11 mouse cellular contexts compared by ENCODE assay signal in the genomic region with DNA sequence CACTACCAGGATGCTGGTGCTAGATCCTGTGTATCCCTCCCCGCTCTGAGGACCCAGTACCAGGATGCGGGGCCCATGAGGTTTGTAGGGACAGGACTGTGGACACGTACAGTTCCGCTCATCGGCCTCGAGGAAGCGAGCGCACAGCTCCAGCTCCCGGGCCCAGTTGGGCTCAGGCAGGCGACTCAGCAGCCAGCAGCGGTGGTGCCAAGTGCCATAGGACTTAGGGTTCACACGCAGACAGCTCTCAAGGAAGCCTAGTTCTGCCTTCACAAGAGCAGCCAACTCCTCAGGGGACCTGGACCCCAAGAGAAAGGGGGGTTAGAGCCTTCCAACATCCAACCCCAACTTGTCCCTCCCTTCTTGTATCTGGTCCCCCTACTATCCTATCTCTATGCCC. TPM values are rescaled to one million over a fixed set of nuclear protein-coding genes. Genes with fewer than 3 reads are reported as not detected.
DNase-seq lines count a peak whose midpoint lies in the region; ATAC-seq and TF ChIP-seq lines count a peak whose summit lies in the region.
"Had no signal": no experiment of that assay in that cellular context is flagged by ENCODE, and none has a peak within 500 bp of the region (broad histone marks: within the 10 kb centered on the region; RNA-seq: fewer than 3 reads in every experiment).

No protein-coding gene starts in this region.

- H3K27me3 ChIP-seq in kidney, adult 2 months (replicated peaks; ENCODE audit: control insufficient read depth, insufficient read depth, low read length), result no peaks in the 10 kb centered on the region
- no peaks in the 10 kb centered on the region for H3K27me3 ChIP-seq in kidney, embryonic 14.5 days (ENCODE audit: control insufficient read depth, insufficient read depth, low read length)
- no peaks in the 10 kb centered on the region for H3K27me3 ChIP-seq in embryonic facial prominence, embryonic 13.5 days
- no peaks in the 10 kb centered on the region for H3K27me3 ChIP-seq in liver, embryonic 16.5 days (ENCODE audit: control insufficient read depth, insufficient read depth, low read depth, low read length)

- H3K9ac ChIP-seq in kidney, embryonic 14.5 days (ENCODE audit: low read depth, low read length), result no peak overlapping the region
- H3K9ac ChIP-seq in ES-E14 (ENCODE audit: insufficient read depth, low read depth, low read length, poor library complexity, severe bottlenecking), result peak overlapping the region; percentile 33
- 0 out of 2 replicates have a peak overlapping the region, but pooled peaks have one; percentile 37 for H3K9ac ChIP-seq in embryonic facial prominence, embryonic 13.5 days
- no peak overlapping the region for H3K9ac ChIP-seq in liver, embryonic 16.5 days (ENCODE audit: low read depth, low read length)

- DNase-seq in kidney, adult 2 months, result peak; percentile 35
- DNase-seq in ES-E14 (ENCODE audit: low read depth, low spot score), result no peak
- DNase-seq in lung, adult 2 months, result no peak
- DNase-seq in left cerebral cortex, postnatal 4 days, result no peak
- DNase-seq: gastrocnemius, postnatal 25 days had no signal

- H3K4me2 ChIP-seq in kidney, embryonic 14.5 days (replicated peaks; ENCODE audit: low read depth, low read length), result no peak overlapping the region; the same call in 1 of the 2 replicates
- peak overlapping the region; percentile 74; the same call in 1 of the 2 replicates for H3K4me2 ChIP-seq in embryonic facial prominence, embryonic 13.5 days
- H3K4me2 ChIP-seq in liver, embryonic 16.5 days (ENCODE audit: low read depth, low read length), result no peak overlapping the region

- intact Hi-C loops in left cerebral cortex, postnatal 4 days (cut with DNase I), result no loop called here

- H3K36me3 ChIP-seq in kidney, adult 2 months (ENCODE audit: control insufficient read depth, insufficient read depth, low read length), result no peaks in the 10 kb centered on the region
- H3K36me3 ChIP-seq in kidney, embryonic 14.5 days (ENCODE audit: control insufficient read depth, insufficient read depth, low read length), result peaks cover 25% of the 10 kb centered on the region; the same call in 1 of the 2 replicates
- H3K36me3 ChIP-seq in ES-E14 (ENCODE audit: control insufficient read depth, insufficient read depth, low read length, poor library complexity, severe bottlenecking), result peaks cover 35% of the 10 kb centered on the region
- H3K36me3 ChIP-seq in embryonic facial prominence, embryonic 13.5 days, result peaks cover 35% of the 10 kb centered on the region
- no peaks in the 10 kb centered on the region; the same call in 1 of the 2 replicates for H3K36me3 ChIP-seq in liver, embryonic 16.5 days (ENCODE audit: control insufficient read depth, insufficient read depth)

- H3K9me3 ChIP-seq in kidney, embryonic 14.5 days (ENCODE audit: control insufficient read depth, low read length), result no peaks in the 10 kb centered on the region
- no peaks in the 10 kb centered on the region for H3K9me3 ChIP-seq in ES-E14 (ENCODE audit: control insufficient read depth, insufficient read depth, low read depth, low read length)
- no peaks in the 10 kb centered on the region for H3K9me3 ChIP-seq in embryonic facial prominence, embryonic 13.5 days
- no peaks in the 10 kb centered on the region for H3K9me3 ChIP-seq in liver, embryonic 16.5 days (replicated peaks; ENCODE audit: control insufficient read depth, low read length)
- H3K9me3 ChIP-seq: G1E had no signal

- 67% methylated on average over 12 of the region's 12 CpGs for WGBS in kidney, adult 2 months
- 93% methylated on average over 12 of the region's 12 CpGs for WGBS in kidney, embryonic 14.5 days
- 88% methylated on average over 12 of the region's 12 CpGs for WGBS in embryonic facial prominence, embryonic 13.5 days
- 81% methylated on average over 12 of the region's 12 CpGs for WGBS in liver, embryonic 16.5 days (ENCODE audit: insufficient replicate concordance)
- 93% methylated on average over 12 of the region's 12 CpGs for WGBS in lung, adult 2 months

- peak overlapping the region; percentile 23; the same call in 1 of the 2 replicates for H3K4me3 ChIP-seq in kidney, adult 2 months (ENCODE audit: insufficient read depth, low read depth, low read length)
- no peak overlapping the region for H3K4me3 ChIP-seq in kidney, embryonic 14.5 days (ENCODE audit: low read length)
- peak overlapping the region; percentile 39 to 41 for H3K4me3 ChIP-seq in ES-E14 (ENCODE audit: insufficient read depth in 1 of 2, low read depth in 1 of 2, low read length in 2 of 2, poor library complexity in 1 of 2, severe bottlenecking in 1 of 2)
- H3K4me3 ChIP-seq in embryonic facial prominence, embryonic 13.5 days, result no peak overlapping the region
- H3K4me3 ChIP-seq in liver, embryonic 16.5 days (ENCODE audit: low read depth, low read length), result no peak overlapping the region
- no peak overlapping the region for H3K4me3 ChIP-seq in lung, adult 2 months (replicated peaks; ENCODE audit: extremely low read depth, low read depth, low read length)

- TF ChIP-seq CTCF in kidney, adult 2 months (conservative IDR thresholded peaks at IDR 0.05; ENCODE audit: insufficient read depth, insufficient read length, low read depth, low read length), result no peak
- TF ChIP-seq CTCF in lung, adult 2 months (IDR thresholded peaks at IDR 0.05; ENCODE audit: insufficient read depth, low read length), result no peak

- no peak for ATAC-seq in kidney, embryonic 14.5 days (ENCODE audit: low FRiP score, low TSS enrichment)
- no peak for ATAC-seq in embryonic facial prominence, embryonic 13.5 days (ENCODE audit: insufficient number of reproducible peaks, insufficient read depth, low FRiP score, low TSS enrichment, low read depth)
- ATAC-seq in liver, embryonic 16.5 days (ENCODE audit: low read depth), result no peak

- no peak for TF ChIP-seq POLR2A in kidney, adult 2 months (IDR thresholded peaks at IDR 0.05; ENCODE audit: low read depth, low read length)
- TF ChIP-seq POLR2A in lung, adult 2 months (IDR thresholded peaks at IDR 0.05; ENCODE audit: borderline replicate concordance, extremely low read depth, low read depth, low read length), result no peak

- in situ Hi-C loops in ES-E14 (cut with MboI; ENCODE audit: low sequenced_read_pairs in 2 of 2, unreplicated experiment in 2 of 2), result no loop called here

- H3K4me1 ChIP-seq in kidney, adult 2 months (ENCODE audit: control insufficient read depth, insufficient read depth, low read length), result peaks cover 20% of the 10 kb centered on the region; the same call in 1 of the 2 replicates
- 0 out of 2 replicates have a peak, but pooled peaks cover 9% of the 10 kb centered on the region for H3K4me1 ChIP-seq in kidney, embryonic 14.5 days (ENCODE audit: control insufficient read depth, insufficient read depth, low read length)
- H3K4me1 ChIP-seq in ES-E14 (ENCODE audit: control insufficient read depth in 2 of 2, insufficient read depth in 2 of 2, low read length in 2 of 2, poor library complexity in 1 of 2), result peaks cover 6 to 27% of the 10 kb centered on the region in 2 experiments; a peak in 3 of 4 replicates
- H3K4me1 ChIP-seq in embryonic facial prominence, embryonic 13.5 days, result peaks cover 9% of the 10 kb centered on the region
- H3K4me1 ChIP-seq in liver, embryonic 16.5 days (ENCODE audit: control insufficient read depth, low read depth, low read length), result peaks cover 29% of the 10 kb centered on the region
- peaks cover 4% of the 10 kb centered on the region for H3K4me1 ChIP-seq in lung, adult 2 months (ENCODE audit: control insufficient read depth, insufficient read depth, low read length)

- H3K27ac ChIP-seq in kidney, adult 2 months (ENCODE audit: insufficient read depth, low read depth, low read length), result peak overlapping the region; percentile 77
- H3K27ac ChIP-seq in kidney, embryonic 14.5 days (ENCODE audit: low read depth, low read length), result no peak overlapping the region
- H3K27ac ChIP-seq in ES-E14 (ENCODE audit: insufficient read depth, low read depth, low read length, poor library complexity, severe bottlenecking), result no peak overlapping the region
- no peak overlapping the region for H3K27ac ChIP-seq in embryonic facial prominence, embryonic 13.5 days
- 0 out of 2 replicates have a peak overlapping the region, but pooled peaks have one; percentile 0 for H3K27ac ChIP-seq in liver, embryonic 16.5 days (ENCODE audit: low read length)

RNA-seq across cellular contexts. Expression of a gene that starts 1.4 kb away (rescaled TPM):
- polyA plus RNA-seq in kidney, adult 2 months (2012; rRNA removed), result 70.0 and 86.9 TPM in 2 replicates
- 27.8 and 29.3 TPM in 2 replicates for polyA plus RNA-seq in kidney, embryonic 14.5 days (2014; fragmentation: Nextera tagmentation; extraction: Ambion mirVana)
- 34.0 and 95.5 TPM in 2 replicates for total RNA-seq in ES-E14 (2012; rRNA removed)
- 27.6 and 32.2 TPM in 2 replicates for polyA plus RNA-seq in embryonic facial prominence, embryonic 13.5 days (2015; fragmentation: Nextera tagmentation; extraction: Ambion mirVana)
- 11.3 and 12.4 TPM in 2 replicates for polyA plus RNA-seq in liver, embryonic 16.5 days (2015; fragmentation: Nextera tagmentation; extraction: Ambion mirVana)
- polyA plus RNA-seq in lung, adult 2 months (2012; rRNA removed), result 42.0 and 57.3 TPM in 2 replicates
- 10 to 100 TPM; 55.2 to 55.8 TPM for total RNA-seq in left cerebral cortex, postnatal 4 days (2021)

RNA-seq across cellular contexts. Expression of a gene that starts 6.9 kb away (rescaled TPM):
- 29.6 and 30.1 TPM in 2 replicates for polyA plus RNA-seq in kidney, adult 2 months (2012; rRNA removed)
- 0.67 and 1.2 TPM in 2 replicates for polyA plus RNA-seq in kidney, embryonic 14.5 days (2014; fragmentation: Nextera tagmentation; extraction: Ambion mirVana)
- total RNA-seq in ES-E14 (2012; rRNA removed), result 13.4 and 31.6 TPM in 2 replicates
- 4.5 and 4.7 TPM in 2 replicates for polyA plus RNA-seq in embryonic facial prominence, embryonic 13.5 days (2015; fragmentation: Nextera tagmentation; extraction: Ambion mirVana)
- polyA plus RNA-seq in liver, embryonic 16.5 days (2015; fragmentation: Nextera tagmentation; extraction: Ambion mirVana), result 2.8 and 3.1 TPM in 2 replicates
- 3.4 and 30.7 TPM in 2 replicates for polyA plus RNA-seq in lung, adult 2 months (2012; rRNA removed)
- total RNA-seq in left cerebral cortex, postnatal 4 days (2021), result under 1 TPM in 1 of 2 experiments, not detected in 1; 0.32 TPM
- total RNA-seq: gastrocnemius, postnatal 25 days; layer of hippocampus, adult 18-20 months; left cerebral cortex, postnatal 36 days had no signal

RNA-seq across cellular contexts. Expression of a gene that starts 24.8 kb away (rescaled TPM):
- polyA plus RNA-seq in kidney, adult 2 months (2012; rRNA removed), result 223 and 228 TPM in 2 replicates
- polyA plus RNA-seq in kidney, embryonic 14.5 days (2014; fragmentation: Nextera tagmentation; extraction: Ambion mirVana), result 75.2 and 82.3 TPM in 2 replicates
- 9.6 and 18.0 TPM in 2 replicates for total RNA-seq in ES-E14 (2012; rRNA removed)
- 84.5 and 102 TPM in 2 replicates for polyA plus RNA-seq in embryonic facial prominence, embryonic 13.5 days (2015; fragmentation: Nextera tagmentation; extraction: Ambion mirVana)
- polyA plus RNA-seq in liver, embryonic 16.5 days (2015; fragmentation: Nextera tagmentation; extraction: Ambion mirVana), result 40.9 and 43.5 TPM in 2 replicates
- 69.2 and 89.0 TPM in 2 replicates for polyA plus RNA-seq in lung, adult 2 months (2012; rRNA removed)
- 10 to 100 TPM; 63.2 to 75.1 TPM for total RNA-seq in left cerebral cortex, postnatal 4 days (2021)

RNA-seq across cellular contexts. Expression of a gene that starts 24.8 kb away (rescaled TPM):
- 12.9 and 16.1 TPM in 2 replicates for polyA plus RNA-seq in kidney, adult 2 months (2012; rRNA removed)
- 43.3 and 44.0 TPM in 2 replicates for polyA plus RNA-seq in kidney, embryonic 14.5 days (2014; fragmentation: Nextera tagmentation; extraction: Ambion mirVana)
- total RNA-seq in ES-E14 (2012; rRNA removed), result 30.0 and 38.3 TPM in 2 replicates
- 35.5 and 47.6 TPM in 2 replicates for polyA plus RNA-seq in embryonic facial prominence, embryonic 13.5 days (2015; fragmentation: Nextera tagmentation; extraction: Ambion mirVana)
- 18.6 and 18.7 TPM in 2 replicates for polyA plus RNA-seq in liver, embryonic 16.5 days (2015; fragmentation: Nextera tagmentation; extraction: Ambion mirVana)
- 12.7 and 16.8 TPM in 2 replicates for polyA plus RNA-seq in lung, adult 2 months (2012; rRNA removed)
- 10 to 100 TPM; 19.5 to 20.1 TPM for total RNA-seq in left cerebral cortex, postnatal 4 days (2021)

RNA-seq across cellular contexts. Expression of a gene that starts 37.6 kb away (rescaled TPM):
- 485 and 513 TPM in 2 replicates for polyA plus RNA-seq in kidney, adult 2 months (2012; rRNA removed)
- polyA plus RNA-seq in kidney, embryonic 14.5 days (2014; fragmentation: Nextera tagmentation; extraction: Ambion mirVana), result 2.9 and 3.6 TPM in 2 replicates
- 2.2 and 4.1 TPM in 2 replicates for total RNA-seq in ES-E14 (2012; rRNA removed)
- 0.18 and 1.2 TPM in 2 replicates for polyA plus RNA-seq in embryonic facial prominence, embryonic 13.5 days (2015; fragmentation: Nextera tagmentation; extraction: Ambion mirVana)
- polyA plus RNA-seq in liver, embryonic 16.5 days (2015; fragmentation: Nextera tagmentation; extraction: Ambion mirVana), result 74.1 and 86.9 TPM in 2 replicates
- polyA plus RNA-seq in lung, adult 2 months (2012; rRNA removed), result 3.8 and 4.0 TPM in 2 replicates
- under 1 TPM in 1 of 2 experiments, not detected in 1; 0.90 TPM for total RNA-seq in left cerebral cortex, postnatal 4 days (2021)
- total RNA-seq: gastrocnemius, postnatal 25 days had no signal
- polyA plus RNA-seq: G1E had no signal

Comparison
In these comparisons a context has a peak if more than half of its experiments do, and no peak if none do; other contexts are left out.
1. H3K27ac ChIP-seq: peak in kidney, adult 2 months (single experiment) and liver, embryonic 16.5 days (single experiment); none in kidney, embryonic 14.5 days (single experiment), ES-E14 (single experiment) and embryonic facial prominence, embryonic 13.5 days (single experiment).
2. H3K4me3 ChIP-seq: peak in kidney, adult 2 months (single experiment) and ES-E14 (2 of 2); none in kidney, embryonic 14.5 days (single experiment), embryonic facial prominence, embryonic 13.5 days (single experiment), liver, embryonic 16.5 days (single experiment) and lung, adult 2 months (single experiment).
3. H3K9ac ChIP-seq: peak in ES-E14 (single experiment) and embryonic facial prominence, embryonic 13.5 days (single experiment); none in kidney, embryonic 14.5 days (single experiment) and liver, embryonic 16.5 days (single experiment).